Mouse (Mus musculus) hindbrain, embryonic 13.5 days (tissue): ENCODE data around the gene Cdc42bpg. TPM values are rescaled to one million over a fixed set of nuclear protein-coding genes. Genes with fewer than 3 reads are reported as not detected.

Experiments used
- ATAC-seq: fragments of 200-750 bp; cut with Nextera tagmentation; 2 replicates; pipeline ENCODE4 v1.8.0; 2017; ENCODE audit warnings: moderate TSS enrichment; ENCODE audit not compliant: low FRiP score
- H3K27ac ChIP-seq: fragments of 300-500 bp; sonication (generic); 2 replicates; pipeline ENCODE4 v1.5.1; 2015; ENCODE audit warnings: inconsistent platforms, mild to moderate bottlenecking, moderate library complexity
- H3K27me3 ChIP-seq: fragments of 300-500 bp; sonication (generic); 2 replicates; pipeline ENCODE4 v1.6.1; 2015; ENCODE audit warnings: mild to moderate bottlenecking, inconsistent platforms
- H3K36me3 ChIP-seq: fragments of 300-500 bp; sonication (generic); 2 replicates; pipeline ENCODE4 v1.6.1; 2015; ENCODE audit warnings: mild to moderate bottlenecking, inconsistent platforms
- H3K4me1 ChIP-seq: fragments of 300-500 bp; sonication (generic); replicated peaks from 2 replicates; pipeline ENCODE4 v1.6.1; 2015; ENCODE audit warnings: inconsistent platforms
- H3K4me2 ChIP-seq: fragments of 300-500 bp; sonication (generic); 2 replicates; pipeline ENCODE4 v1.6.1; 2015; ENCODE audit warnings: inconsistent platforms, mild to moderate bottlenecking, moderate library complexity
- H3K4me3 ChIP-seq: fragments of 300-500 bp; sonication (generic); 2 replicates; pipeline ENCODE4 v1.5.1; 2015; ENCODE audit warnings: mild to moderate bottlenecking, inconsistent platforms
- H3K9ac ChIP-seq: fragments of 300-500 bp; sonication (generic); 2 replicates; pipeline ENCODE4 v1.6.1; 2015; ENCODE audit warnings: mild to moderate bottlenecking, inconsistent platforms
- H3K9me3 ChIP-seq: fragments of 300-500 bp; sonication (generic); 2 replicates; pipeline ENCODE4 v1.6.1; 2016; ENCODE audit warnings: inconsistent platforms
- WGBS: fragments of 180-500 bp; shearing (Covaris S2); methylation state at CpG from one replicate; pipeline ENCODE4 v1.1.7; 2015; 5-methylcytosine and 5-hydroxymethylcytosine counted together
- polyA plus RNA-seq: library from polyadenylated mRNA; unstranded; fragments of >200 nt; fragmentation: Nextera tagmentation; extraction: Ambion mirVana; gene quantifications from 2 replicates; pipeline ENCODE4 v1.2.1, GENCODE M21; 2015

Gene Cdc42bpg
- polyA plus RNA-seq, 1 experiment from 2014 or later, result 0.42 TPM

GRCm38 (mm10) chr19:6339890-6340504, 33.7 kb downstream of the Cdc42bpg start:
- WGBS, result 73% methylated on average over 15 of the region's 15 CpGs
- peaks cover 40% of the 10 kb centered on the region for H3K4me1 ChIP-seq
- H3K36me3 ChIP-seq, result peaks cover 67% of the 10 kb centered on the region
- no peak for ATAC-seq
- H3K4me2 ChIP-seq, result peak overlapping the region; percentile 78
- H3K4me3 ChIP-seq, result 0 out of 2 replicates have a peak overlapping the region, but pooled peaks have one; percentile 54
- no peak overlapping the region for H3K9ac ChIP-seq
- H3K9me3 ChIP-seq, result no peaks in the 10 kb centered on the region
- peaks cover 13% of the 10 kb centered on the region; the same call in 1 of the 2 replicates for H3K27me3 ChIP-seq
- H3K27ac ChIP-seq, result no peak overlapping the region

- Histone ChIP-seq H3K27ac (peak within 1 kb of the TSS; percentile 30; the same call in 1 of the 2 replicates), H3K4me1 (peaks cover 38% of the 10 kb centered on the region), H3K4me2 (peak within 1 kb of the TSS; percentile 78), H3K36me3 (peaks cover 75% of the 10 kb centered on the region), H3K27me3 (peaks cover 13% of the 10 kb centered on the region; the same call in 1 of the 2 replicates), H3K9ac (peak within 1 kb of the TSS; percentile 79), H3K4me3 (peak within 1 kb of the TSS; percentile 54), H3K9me3 (no peaks in the 10 kb centered on the region)
- 9% methylated on average over 56 of the region's 72 CpGs for WGBS
- peak; percentile 28 for ATAC-seq
Measured at GRCm38 (mm10) chr19:6340524-6341452, 34.5 kb downstream of the Cdc42bpg start, which contains the start of gene Map4k2. Gene Map4k2, plus strand, starts transcription at chr19:6341135.

GRCm38 (mm10) chr19:6341453-6342077, 35.3 kb downstream of the Cdc42bpg start:
- H3K4me1 ChIP-seq, result peaks cover 30% of the 10 kb centered on the region
- H3K27ac ChIP-seq, result peak overlapping the region; percentile 30; the same call in 1 of the 2 replicates
- peak; percentile 21 for ATAC-seq
- H3K9ac ChIP-seq, result peak overlapping the region; percentile 79
- peak overlapping the region; percentile 54 for H3K4me3 ChIP-seq
- H3K27me3 ChIP-seq, result peaks cover 13% of the 10 kb centered on the region; the same call in 1 of the 2 replicates
- peak overlapping the region; percentile 78 for H3K4me2 ChIP-seq
- peaks cover 83% of the 10 kb centered on the region for H3K36me3 ChIP-seq
- WGBS, result 9% methylated on average over 23 of the region's 23 CpGs
- no peaks in the 10 kb centered on the region for H3K9me3 ChIP-seq

GRCm38 (mm10) chr19:6342276-6342933, 36.1 kb downstream of the Cdc42bpg start:
- peak overlapping the region; percentile 78; the same call in 1 of the 2 replicates for H3K4me2 ChIP-seq
- no peaks in the 10 kb centered on the region for H3K9me3 ChIP-seq
- no peak for ATAC-seq
- H3K36me3 ChIP-seq, result peaks cover 83% of the 10 kb centered on the region
- 74% methylated on average over 5 of the region's 5 CpGs for WGBS
- peaks cover 22% of the 10 kb centered on the region for H3K4me1 ChIP-seq
- no peak overlapping the region for H3K27ac ChIP-seq
- H3K9ac ChIP-seq, result no peak overlapping the region
- peaks cover 13% of the 10 kb centered on the region; the same call in 1 of the 2 replicates for H3K27me3 ChIP-seq
- no peak overlapping the region for H3K4me3 ChIP-seq

- H3K9ac ChIP-seq, result no peak overlapping the region
- no peak overlapping the region for H3K4me3 ChIP-seq
- WGBS, result 88% methylated on average over 19 of the region's 19 CpGs
- no peak for ATAC-seq
- peaks cover 18% of the 10 kb centered on the region for H3K4me1 ChIP-seq
- no peak overlapping the region; the same call in 1 of the 2 replicates for H3K27ac ChIP-seq
- H3K36me3 ChIP-seq, result peaks cover 82% of the 10 kb centered on the region
- peaks cover 13% of the 10 kb centered on the region; the same call in 1 of the 2 replicates for H3K27me3 ChIP-seq
- no peak overlapping the region for H3K4me2 ChIP-seq
- H3K9me3 ChIP-seq, result no peaks in the 10 kb centered on the region
Measured at GRCm38 (mm10) chr19:6343066-6343925, 37.0 kb downstream of the Cdc42bpg start.

- H3K36me3 ChIP-seq, result peaks cover 81% of the 10 kb centered on the region
- ATAC-seq, result no peak
- H3K9ac ChIP-seq, result no peak overlapping the region
- no peak overlapping the region for H3K4me2 ChIP-seq
- peaks cover 24% of the 10 kb centered on the region for H3K4me1 ChIP-seq
- no peaks in the 10 kb centered on the region for H3K9me3 ChIP-seq
- peaks cover 13% of the 10 kb centered on the region; the same call in 1 of the 2 replicates for H3K27me3 ChIP-seq
- no peak overlapping the region; the same call in 1 of the 2 replicates for H3K27ac ChIP-seq
- 91% methylated on average over 5 of the region's 5 CpGs for WGBS
- H3K4me3 ChIP-seq, result no peak overlapping the region
Measured at GRCm38 (mm10) chr19:6343996-6344395, 37.7 kb downstream of the Cdc42bpg start.

- H3K27ac ChIP-seq, result no peak overlapping the region
- peaks cover 83% of the 10 kb centered on the region for H3K36me3 ChIP-seq
- no peak for ATAC-seq
- WGBS, result 93% methylated on average over 5 of the region's 5 CpGs
- H3K4me2 ChIP-seq, result no peak overlapping the region
- H3K27me3 ChIP-seq, result no peaks in the 10 kb centered on the region
- no peak overlapping the region for H3K9ac ChIP-seq
- no peak overlapping the region for H3K4me3 ChIP-seq
- H3K9me3 ChIP-seq, result no peaks in the 10 kb centered on the region
- H3K4me1 ChIP-seq, result peaks cover 21% of the 10 kb centered on the region
Measured at GRCm38 (mm10) chr19:6346023-6346422, 39.8 kb downstream of the Cdc42bpg start.

GRCm38 (mm10) chr19:6346661-6347060, 40.4 kb downstream of the Cdc42bpg start:
- Histone ChIP-seq H3K4me2 (no peak overlapping the region), H3K36me3 (peaks cover 89% of the 10 kb centered on the region)

GRCm38 (mm10) chr19:6347615-6348014, 41.4 kb downstream of the Cdc42bpg start:
- Histone ChIP-seq H3K36me3 (peaks cover 92% of the 10 kb centered on the region), H3K4me1 (peaks cover 14% of the 10 kb centered on the region)
- WGBS, result 98% methylated on average over 4 of the region's 4 CpGs

More at GRCm38 (mm10) chr19:6346661-6347060, 40.4 kb downstream of the Cdc42bpg start:
- H3K27ac ChIP-seq, result no peak overlapping the region
- WGBS, result 92% methylated on average over 10 of the region's 10 CpGs
- ATAC-seq, result no peak
- peaks cover 15% of the 10 kb centered on the region for H3K4me1 ChIP-seq
- H3K4me3 ChIP-seq, result no peak overlapping the region
- no peak overlapping the region for H3K9ac ChIP-seq
- no peaks in the 10 kb centered on the region for H3K27me3 ChIP-seq
- no peaks in the 10 kb centered on the region for H3K9me3 ChIP-seq

GRCm38 (mm10) chr19:6348717-6349116, 42.5 kb downstream of the Cdc42bpg start:
- peaks cover 14% of the 10 kb centered on the region for H3K4me1 ChIP-seq
- H3K9me3 ChIP-seq, result no peaks in the 10 kb centered on the region
- peak overlapping the region; percentile 18; the same call in 1 of the 2 replicates for H3K27ac ChIP-seq
- no peak overlapping the region for H3K4me3 ChIP-seq
- WGBS, result 61% methylated on average over 9 of the region's 9 CpGs
- peaks cover 92% of the 10 kb centered on the region for H3K36me3 ChIP-seq
- no peak for ATAC-seq
- no peak overlapping the region for H3K4me2 ChIP-seq
- no peaks in the 10 kb centered on the region for H3K27me3 ChIP-seq
- no peak overlapping the region for H3K9ac ChIP-seq

More at GRCm38 (mm10) chr19:6347615-6348014, 41.4 kb downstream of the Cdc42bpg start:
- H3K27ac ChIP-seq, result no peak overlapping the region
- H3K4me3 ChIP-seq, result no peak overlapping the region
- no peaks in the 10 kb centered on the region for H3K9me3 ChIP-seq
- no peaks in the 10 kb centered on the region for H3K27me3 ChIP-seq
- H3K4me2 ChIP-seq, result no peak overlapping the region
- H3K9ac ChIP-seq, result no peak overlapping the region
- ATAC-seq, result no peak
